Mouse (Mus musculus): ENCODE results near the gene Pik3ap1.

The Pik3ap1 gene

DNA sequence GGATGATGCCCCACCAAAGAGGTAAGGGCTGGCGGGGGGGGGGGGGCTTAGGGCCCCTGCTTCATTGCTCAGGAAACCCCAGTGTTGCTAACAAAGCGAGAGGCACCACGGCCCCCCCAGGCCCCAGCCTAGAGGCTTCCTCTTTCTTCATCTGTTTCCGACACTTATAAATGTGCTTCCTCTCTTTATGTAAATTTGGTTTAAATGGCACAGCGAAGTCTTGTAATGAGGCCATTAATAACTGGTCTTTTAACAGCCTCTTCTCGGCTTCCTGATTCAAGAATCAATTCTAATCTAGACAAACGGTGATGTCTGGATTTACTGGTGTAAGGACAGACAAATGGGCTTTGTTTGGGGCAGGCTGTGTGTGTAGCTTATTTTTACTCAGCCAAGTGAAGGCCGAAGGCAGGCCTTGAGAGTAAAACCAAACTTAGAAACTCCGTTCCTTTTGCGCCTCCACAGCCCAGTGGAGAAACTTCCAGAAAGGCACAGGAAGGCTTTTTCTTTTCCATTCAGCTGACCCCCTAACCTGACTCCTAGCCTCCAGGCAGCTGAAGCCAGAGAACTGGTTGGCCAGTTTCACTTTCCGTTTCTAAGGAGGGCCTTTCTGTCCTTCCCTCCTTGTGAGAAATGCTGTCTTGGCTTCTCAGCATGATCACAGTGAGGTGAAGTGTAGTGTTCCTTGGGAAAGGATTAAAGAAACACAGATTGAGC lies 39.7 kb downstream of the Pik3ap1 start:
- TF ChIP-seq GATA4 (IDR thresholded peaks at IDR 0.05; ENCODE audit: insufficient replicate concordance, low read length), result no peak

DNA sequence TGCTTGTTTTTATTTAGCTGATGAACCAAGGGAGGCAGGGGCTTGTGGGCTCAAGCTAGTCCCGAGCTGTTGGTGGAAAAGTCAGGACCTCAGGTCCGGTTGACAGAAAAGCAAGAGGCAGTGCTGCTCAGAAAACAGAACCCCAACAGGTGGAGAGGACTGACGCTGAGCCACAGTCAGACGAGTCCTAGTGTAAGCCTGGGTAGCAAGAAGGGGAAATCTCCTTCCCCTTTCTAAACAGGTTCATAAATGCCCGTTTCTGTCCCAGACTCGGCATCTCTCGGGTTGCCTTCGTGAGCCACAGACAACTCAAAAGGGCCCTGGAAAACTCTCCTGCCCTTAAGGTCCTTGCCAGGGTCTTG lies 40.3 kb downstream of the Pik3ap1 start:
- no peak for TF ChIP-seq GATA4 (IDR thresholded peaks at IDR 0.05; ENCODE audit: insufficient replicate concordance, low read length)

DNA sequence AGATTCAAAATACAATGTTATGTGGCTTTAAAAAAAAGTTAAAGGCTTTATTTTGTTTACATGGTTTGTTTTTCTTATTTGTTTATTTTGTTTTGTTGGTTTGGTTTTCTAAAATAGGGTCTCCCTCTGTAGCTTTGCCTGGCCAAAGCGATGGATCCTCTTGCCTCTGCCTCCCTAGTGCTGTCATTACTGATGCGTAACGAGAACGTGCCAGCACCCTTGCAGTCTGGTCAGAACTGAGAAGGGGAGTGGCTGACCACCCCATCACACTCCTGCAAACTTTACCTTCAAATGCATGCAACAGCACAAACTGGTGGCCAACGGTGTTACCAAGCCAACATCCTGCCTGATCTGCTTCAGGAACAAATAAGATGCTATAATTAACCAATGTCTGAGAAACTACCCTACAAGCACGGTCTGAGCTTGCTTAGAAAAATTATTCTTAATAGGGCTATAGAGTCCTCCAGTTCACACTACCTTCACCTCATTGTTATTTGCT lies 42.3 kb downstream of the Pik3ap1 start:
- TF ChIP-seq GATA4 (IDR thresholded peaks at IDR 0.05; ENCODE audit: insufficient replicate concordance, low read length), result no peak

DNA sequence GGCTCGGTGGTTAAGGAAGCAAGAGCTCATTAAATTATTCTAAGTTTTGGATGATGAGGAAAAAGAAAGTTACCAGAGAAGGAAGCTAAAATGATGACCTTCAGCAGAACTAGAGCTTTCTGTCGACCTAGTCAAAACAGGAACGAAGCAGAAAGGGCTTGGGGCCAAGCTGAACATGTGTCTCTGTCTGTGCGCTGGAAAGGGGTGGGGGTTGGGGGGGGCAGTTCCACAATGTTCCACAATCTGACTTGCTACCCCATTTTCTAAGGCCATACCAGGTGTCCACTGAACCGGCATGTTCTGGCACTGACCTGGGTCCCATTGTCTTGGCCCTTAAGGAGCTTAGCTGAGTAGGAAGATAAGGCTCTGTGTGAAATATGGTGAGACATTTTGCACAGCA lies 43.2 kb downstream of the Pik3ap1 start:
- TF ChIP-seq GATA4 (IDR thresholded peaks at IDR 0.05; ENCODE audit: insufficient replicate concordance, low read length), result no peak

DNA sequence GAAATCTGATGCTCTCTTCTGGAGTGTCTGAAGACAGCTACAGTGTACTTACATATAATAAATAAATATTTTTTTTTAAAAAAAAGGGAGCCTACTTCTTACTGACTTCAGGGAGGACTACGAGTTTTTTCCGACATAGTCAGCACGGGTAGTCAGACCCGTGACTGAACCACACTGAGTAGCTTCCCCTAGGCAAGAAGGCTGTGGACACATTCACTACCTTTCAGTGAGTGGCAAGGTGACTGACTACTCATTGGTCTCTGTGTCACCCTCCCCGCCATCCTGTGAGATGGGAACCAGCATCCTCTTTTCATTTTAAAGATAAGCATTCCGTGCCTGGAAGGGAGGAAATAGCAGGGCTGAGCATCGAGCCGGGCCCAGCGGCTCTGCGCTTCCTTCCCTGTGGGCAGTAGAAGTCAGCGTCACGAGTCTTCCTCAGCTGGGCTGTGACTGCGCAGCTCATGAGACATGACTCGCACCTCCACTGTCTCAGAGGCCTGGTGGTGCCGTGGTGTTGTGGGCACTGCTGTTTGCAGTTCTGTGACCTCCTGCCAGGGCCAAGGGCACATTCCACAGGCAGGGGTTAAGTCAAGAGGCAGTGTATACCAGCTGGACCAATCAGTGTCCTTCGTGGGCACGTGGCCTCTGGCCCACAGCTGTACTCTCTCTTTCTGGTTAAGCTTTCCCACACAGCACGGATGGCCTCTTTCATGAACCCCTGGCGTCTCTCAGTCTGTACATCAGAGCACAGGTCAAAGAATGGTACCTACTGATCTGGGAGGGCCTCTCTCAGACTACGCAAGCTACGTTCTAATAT lies 45.7 kb downstream of the Pik3ap1 start:
- no peak; the same call in 1 of the 2 replicates for TF ChIP-seq GATA4 (IDR thresholded peaks at IDR 0.05; ENCODE audit: insufficient replicate concordance, low read length)

DNA sequence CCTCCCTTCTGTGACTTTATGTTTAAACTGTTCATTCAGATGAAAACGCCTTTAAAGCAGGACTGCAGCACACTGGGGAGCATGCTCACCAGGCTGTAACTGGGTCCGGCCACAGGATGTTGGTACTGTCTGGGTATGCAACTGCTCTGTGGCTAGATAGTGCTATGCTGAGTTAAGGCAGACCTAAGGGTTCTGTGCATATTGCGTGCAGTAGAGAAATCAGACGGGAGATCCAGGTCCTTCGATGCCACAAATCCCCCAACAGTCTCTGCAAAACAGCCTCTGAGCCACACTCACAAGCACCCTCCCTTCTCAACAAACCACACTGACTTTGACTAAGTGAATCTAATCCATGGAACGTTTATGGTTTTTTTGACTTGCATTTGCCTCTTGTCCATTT lies 46.5 kb downstream of the Pik3ap1 start:
- no peak for TF ChIP-seq GATA4 (IDR thresholded peaks at IDR 0.05; ENCODE audit: insufficient replicate concordance, low read length)

DNA sequence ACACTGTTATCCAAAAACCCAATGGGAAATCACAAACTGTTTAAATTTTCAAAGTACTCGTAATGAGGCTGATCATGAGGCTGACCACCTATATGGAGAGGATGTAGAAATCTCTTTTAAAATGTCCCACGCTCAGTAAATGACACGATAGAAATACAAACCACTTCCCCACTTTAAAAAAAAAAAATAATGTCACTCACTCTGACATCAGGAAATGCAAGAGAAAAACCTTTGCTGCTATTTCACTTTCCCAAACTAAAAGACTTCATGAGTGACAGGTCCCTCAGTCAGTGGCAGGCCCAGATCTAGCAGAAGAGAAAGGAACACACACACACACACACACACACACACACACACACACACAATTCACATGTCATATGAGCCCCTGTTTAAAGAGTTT lies 49.2 kb downstream of the Pik3ap1 start:
- no peak for TF ChIP-seq GATA4 (IDR thresholded peaks at IDR 0.05; ENCODE audit: insufficient replicate concordance, low read length)

DNA sequence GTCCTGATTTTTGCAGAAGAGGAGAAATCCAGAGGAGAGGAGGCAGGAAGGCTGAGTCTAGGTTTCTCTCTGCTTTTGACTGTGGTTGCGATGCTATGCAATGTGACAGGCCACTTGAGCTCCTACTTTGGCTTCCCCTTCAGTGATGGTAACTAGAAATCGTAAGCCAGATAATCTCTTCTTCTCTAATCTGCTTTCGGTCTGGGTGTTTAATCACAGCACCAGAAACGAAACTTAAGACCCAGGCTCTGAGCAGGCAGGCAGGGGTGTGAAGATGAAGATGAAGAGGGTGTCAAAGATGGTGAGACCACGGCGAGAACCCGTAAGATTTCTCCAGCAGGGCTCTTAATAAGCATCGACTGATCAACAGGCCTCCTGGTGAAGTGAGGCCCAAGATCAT lies 51.9 kb downstream of the Pik3ap1 start:
- no peak for TF ChIP-seq GATA4 (IDR thresholded peaks at IDR 0.05; ENCODE audit: insufficient replicate concordance, low read length)

DNA sequence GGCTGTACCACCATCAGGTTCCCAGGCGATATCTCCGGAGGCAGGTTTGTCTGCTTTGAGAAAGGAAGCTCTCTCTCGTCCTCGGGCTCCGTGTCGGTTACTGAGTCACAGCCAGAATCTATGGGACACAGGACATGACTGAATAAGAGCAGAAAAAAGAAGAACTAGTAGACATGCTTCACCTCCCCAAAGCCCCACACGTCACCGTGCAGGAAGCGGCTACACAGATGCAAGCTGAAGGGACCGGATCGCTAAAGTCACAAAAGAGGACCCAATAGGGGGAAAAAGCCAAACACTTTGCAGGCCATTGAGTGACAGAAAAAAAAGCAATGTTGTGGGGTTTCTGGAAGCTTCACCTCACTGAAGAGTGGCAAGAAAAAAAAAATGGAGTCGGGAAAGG lies 52.7 kb downstream of the Pik3ap1 start:
- no peak for TF ChIP-seq GATA4 (IDR thresholded peaks at IDR 0.05; ENCODE audit: insufficient replicate concordance, low read length)

DNA sequence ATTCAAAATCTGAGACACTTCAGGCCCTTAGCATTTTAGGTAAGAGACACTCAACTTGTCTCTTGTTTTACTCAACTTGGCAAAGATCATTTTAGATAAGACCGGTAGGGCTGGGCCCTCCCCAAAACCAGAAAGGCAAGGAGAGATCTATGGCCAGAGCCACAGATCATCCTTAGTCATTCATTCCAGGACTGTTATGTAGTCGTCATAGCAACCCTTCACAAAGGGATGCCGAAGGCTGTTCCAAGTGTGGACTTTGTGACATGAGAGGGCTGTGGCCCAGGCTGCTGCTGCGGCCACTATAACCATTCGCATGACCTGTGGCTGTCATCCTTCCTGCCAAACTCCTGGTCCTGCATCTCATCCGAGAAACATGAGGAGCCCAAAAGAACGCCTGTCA lies 54.5 kb downstream of the Pik3ap1 start:
- TF ChIP-seq GATA4 (IDR thresholded peaks at IDR 0.05; ENCODE audit: insufficient replicate concordance, low read length), result no peak

DNA sequence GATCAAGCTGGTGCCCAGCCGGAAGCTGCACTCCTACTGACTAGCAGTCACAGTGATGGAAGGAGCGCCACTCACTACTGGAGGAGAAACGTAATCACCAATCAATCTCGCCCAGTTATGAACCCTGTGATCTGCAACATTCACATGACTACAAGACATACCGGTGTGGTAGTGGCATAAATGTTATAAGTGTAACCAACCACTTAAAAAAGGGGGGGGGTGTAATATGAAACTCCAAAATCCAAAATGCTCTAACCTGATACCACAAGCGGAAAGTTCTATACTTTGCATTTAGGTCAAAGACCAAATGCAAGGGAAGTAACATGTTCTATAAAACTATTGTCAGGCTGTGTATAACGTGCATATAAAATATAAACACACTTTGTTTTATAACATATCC lies 54.9 kb downstream of the Pik3ap1 start:
- TF ChIP-seq GATA4 (IDR thresholded peaks at IDR 0.05; ENCODE audit: insufficient replicate concordance, low read length), result no peak

DNA sequence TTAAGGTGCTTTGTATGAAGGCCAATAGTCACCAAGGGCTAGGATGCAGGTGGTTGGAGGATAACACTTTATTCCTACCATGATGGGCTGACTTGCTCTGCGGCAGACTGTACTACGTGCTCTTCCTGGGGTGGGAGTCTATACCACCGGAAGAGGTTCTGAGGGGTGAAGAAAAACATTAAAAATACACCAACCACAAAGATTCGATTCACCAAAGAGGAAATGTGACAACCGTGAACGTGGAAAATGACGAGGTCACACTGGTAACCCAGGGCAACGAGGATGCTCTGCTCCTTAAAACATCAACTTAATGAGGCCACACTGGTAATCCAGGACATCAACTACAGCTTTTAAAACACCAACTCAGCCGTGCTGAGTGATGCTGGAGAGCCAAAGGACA lies 56.2 kb downstream of the Pik3ap1 start:
- TF ChIP-seq GATA4 (IDR thresholded peaks at IDR 0.05; ENCODE audit: insufficient replicate concordance, low read length), result no peak

DNA sequence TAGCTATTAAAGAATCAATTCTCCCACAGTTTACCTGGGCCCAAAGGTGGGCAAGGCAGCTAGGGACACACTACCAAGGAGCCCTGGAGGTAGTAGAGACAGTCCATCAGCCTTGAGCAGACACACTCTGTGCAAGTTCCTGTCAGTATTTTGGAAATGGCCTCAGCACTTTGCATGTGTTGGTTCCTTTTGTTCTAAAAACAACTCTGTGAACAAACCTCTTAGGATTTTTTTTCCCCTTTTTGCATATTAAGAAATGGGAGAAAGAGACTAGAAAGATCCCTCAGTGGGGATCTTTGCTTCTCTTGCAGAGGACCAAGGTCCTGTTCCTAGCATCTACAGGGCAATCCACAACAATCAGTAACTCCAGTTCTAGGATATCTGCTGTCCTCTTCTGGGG lies 61.1 kb downstream of the Pik3ap1 start:
- no peak for TF ChIP-seq GATA4 (IDR thresholded peaks at IDR 0.05; ENCODE audit: insufficient replicate concordance, low read length)

DNA sequence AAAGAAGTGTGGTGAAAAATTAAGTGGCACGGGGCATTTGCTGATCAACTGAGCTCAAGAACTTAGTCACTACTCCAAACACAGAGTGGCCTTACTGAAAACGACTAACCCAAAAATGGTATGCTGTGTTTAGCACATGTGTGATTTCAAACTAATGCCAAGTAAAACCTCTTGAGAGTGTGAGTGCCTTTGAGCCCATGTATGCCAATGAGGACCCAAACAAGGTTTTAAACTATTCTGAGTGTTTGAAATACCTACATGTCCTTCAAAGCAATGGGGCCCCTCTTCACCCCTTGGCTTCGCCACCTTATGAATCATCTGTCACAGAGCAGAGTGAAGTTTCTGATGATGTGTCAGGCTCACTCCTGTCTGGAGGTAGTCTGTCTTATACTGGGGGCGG lies 61.8 kb downstream of the Pik3ap1 start:
- no peak for TF ChIP-seq GATA4 (IDR thresholded peaks at IDR 0.05; ENCODE audit: insufficient replicate concordance, low read length)

DNA sequence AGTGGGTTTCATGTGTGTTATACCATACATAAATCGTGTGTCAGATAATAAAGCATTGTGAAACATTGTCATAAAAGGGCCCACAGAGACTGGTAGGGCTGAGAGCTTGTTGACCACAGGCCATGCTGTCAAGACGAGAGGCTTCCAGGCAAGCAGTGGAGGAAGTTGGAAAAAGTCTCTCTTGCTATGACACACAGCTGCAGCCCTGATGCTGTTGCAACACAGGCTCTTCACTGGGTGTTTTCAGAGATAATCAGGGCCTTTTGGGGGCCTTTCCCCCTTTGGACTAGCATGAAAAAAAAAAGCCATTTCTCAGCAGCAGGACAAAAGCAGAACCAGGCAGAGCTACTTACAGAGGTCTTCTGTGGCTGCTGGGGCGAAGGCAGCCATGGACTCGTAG lies 63.8 kb downstream of the Pik3ap1 start:
- TF ChIP-seq GATA4 (IDR thresholded peaks at IDR 0.05; ENCODE audit: insufficient replicate concordance, low read length), result no peak

DNA sequence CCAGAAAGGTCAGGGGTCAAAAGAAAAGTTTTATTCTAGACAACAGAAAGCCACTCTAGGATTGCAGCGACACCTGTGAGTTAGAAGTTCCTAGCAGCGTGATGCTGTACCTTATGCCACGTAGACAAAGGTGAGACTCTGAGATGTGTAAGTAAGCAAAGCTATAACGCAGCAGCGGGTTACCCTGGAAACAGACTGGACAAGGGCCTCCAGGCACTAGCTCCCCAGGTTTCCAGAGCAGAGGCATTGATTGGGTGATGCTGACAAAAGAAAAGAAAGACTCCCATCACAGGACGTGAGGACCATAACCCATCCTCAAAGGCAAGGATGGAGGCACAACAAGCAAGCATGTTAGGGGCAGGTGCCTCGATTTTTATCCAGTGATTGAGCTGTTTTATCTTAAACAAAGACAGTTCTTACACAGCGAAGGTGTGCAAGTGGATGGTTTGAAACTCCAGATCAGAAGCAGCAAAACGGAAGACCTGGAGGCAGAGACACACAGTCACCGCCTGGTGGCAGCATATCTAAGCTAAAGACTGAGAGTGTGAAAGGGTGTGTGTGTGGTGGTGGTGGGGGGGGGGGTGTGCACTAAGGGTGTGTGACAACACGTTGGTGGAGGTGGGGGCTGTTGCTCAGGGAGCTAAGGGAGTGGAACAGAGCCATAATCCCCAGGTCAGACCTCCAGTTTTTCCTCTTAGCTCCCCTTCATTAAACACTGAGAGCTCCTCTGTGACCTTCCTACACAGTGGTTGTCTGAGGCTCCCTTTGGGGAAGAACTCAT lies 67.4 kb downstream of the Pik3ap1 start:
- no peak for TF ChIP-seq GATA4 (IDR thresholded peaks at IDR 0.05; ENCODE audit: insufficient replicate concordance, low read length)
